Mouse (Mus musculus) liver, postnatal 0 days (tissue): ENCODE measurements at regions not wholly inside any gene's neighbourhood (a gene's known extent, or its start where the extent isn't known, plus 50 kb on each side); places are given as distances from the start of the nearest gene placed in this dataset.

Experiments used
- CTCF ChIP-seq: sonication (generic); IDR thresholded peaks from 2 replicates; pipeline ENCODE4 v1.5.1; 2016; ENCODE audit warnings: antibody characterized with exemption, low read depth
- EP300 ChIP-seq: IDR thresholded peaks from 2 replicates; pipeline ENCODE4 v1.6.1; 2016; ENCODE audit warnings: antibody characterized with exemption, low read depth, mild to moderate bottlenecking

- TF ChIP-seq CTCF (no peak), EP300 (no peak)
Observed at GRCm38 (mm10) chr3:21809769-21810470, 266.5 kb upstream of the Tbl1xr1 start.
